Mouse (Mus musculus): ENCODE data around the gene Fzr1. TPM values are rescaled to one million over a fixed set of nuclear protein-coding genes. Genes with fewer than 3 reads are reported as not detected.

The Fzr1 gene
- polyA plus RNA-seq, 1 experiment = 32.6 TPM

DNA sequence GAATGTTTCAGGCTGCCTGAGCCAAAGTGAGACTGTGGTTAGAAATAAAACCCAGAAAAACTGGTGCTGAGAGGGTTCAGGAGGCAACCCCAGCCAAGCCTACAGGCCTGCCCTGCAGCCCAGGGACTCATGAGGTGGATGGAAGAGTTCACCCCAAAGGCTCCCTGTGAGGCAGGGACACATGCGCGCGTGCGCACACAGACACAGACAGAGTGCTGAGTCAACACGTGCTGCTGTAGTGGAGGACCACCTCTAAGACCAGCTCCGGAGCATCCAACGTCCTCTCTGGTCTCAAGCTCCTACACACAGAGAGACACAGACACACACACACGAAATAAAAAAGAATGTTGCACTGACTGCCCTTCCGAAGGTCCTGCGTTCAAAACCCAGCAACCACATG lies 3.0 kb downstream of the Fzr1 start:
- TF ChIP-seq CTCF (IDR thresholded peaks at IDR 0.05; ENCODE audit: low read depth, low read length) (no peak), POLR2A (IDR thresholded peaks at IDR 0.05; ENCODE audit: borderline replicate concordance, low read depth, low read length) (no peak)
- no peak overlapping the region for H3K27ac ChIP-seq (ENCODE audit: insufficient read depth, low read depth, low read length)
- peaks cover 15% of the 10 kb centered on the region for H3K4me1 ChIP-seq (ENCODE audit: control insufficient read depth, insufficient read depth, low read length)

DNA sequence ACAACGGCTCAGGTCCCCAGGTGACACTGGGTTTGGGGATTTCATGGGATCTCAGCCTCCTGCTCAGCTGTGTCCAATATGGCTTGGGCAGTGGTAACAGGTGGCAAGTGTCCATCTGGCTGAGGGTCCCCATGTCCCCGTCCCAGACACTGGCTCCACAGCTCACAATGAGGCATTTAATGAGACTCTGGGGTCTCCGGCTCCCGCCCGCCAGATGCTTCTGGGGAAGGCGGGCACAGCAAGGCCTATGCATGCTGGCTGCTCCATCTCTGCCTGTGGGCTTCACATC lies 11.2 kb downstream of the Fzr1 start:
- H3K4me3 ChIP-seq (ENCODE audit: insufficient read depth, low read length) = no peak overlapping the region

More for the DNA sequence above, 3.0 kb downstream of the Fzr1 start:
- no peak overlapping the region for H3K4me3 ChIP-seq (ENCODE audit: insufficient read depth, low read length)

GRCm38 (mm10) chr10:81366477-81367206 lies 11.7 kb downstream of the Fzr1 start:
- Histone ChIP-seq H3K4me1 (ENCODE audit: control insufficient read depth, insufficient read depth, low read length) (peaks cover 21% of the 10 kb centered on the region), H3K27ac (ENCODE audit: insufficient read depth, low read depth, low read length) (peak overlapping the region; percentile 37), H3K4me3 (ENCODE audit: insufficient read depth, low read length) (no peak overlapping the region)
- no peak for TF ChIP-seq POLR2A (IDR thresholded peaks at IDR 0.05; ENCODE audit: borderline replicate concordance, low read depth, low read length)
- TF ChIP-seq CTCF (IDR thresholded peaks at IDR 0.05; ENCODE audit: low read depth, low read length) = no peak

More for the DNA sequence above, 11.2 kb downstream of the Fzr1 start:
- TF ChIP-seq CTCF (IDR thresholded peaks at IDR 0.05; ENCODE audit: low read depth, low read length) (no peak), POLR2A (IDR thresholded peaks at IDR 0.05; ENCODE audit: borderline replicate concordance, low read depth, low read length) (no peak)
- H3K27ac ChIP-seq (ENCODE audit: insufficient read depth, low read depth, low read length) = 0 out of 2 replicates have a peak overlapping the region, but pooled peaks have one; percentile 37
- peaks cover 18% of the 10 kb centered on the region for H3K4me1 ChIP-seq (ENCODE audit: control insufficient read depth, insufficient read depth, low read length)

- peak within 1 kb of the TSS; percentile 37 for H3K27ac ChIP-seq (ENCODE audit: insufficient read depth, low read depth, low read length)
- peaks cover 28% of the 10 kb centered on the region for H3K4me1 ChIP-seq (ENCODE audit: control insufficient read depth, insufficient read depth, low read length)
- TF ChIP-seq CTCF (IDR thresholded peaks at IDR 0.05; ENCODE audit: low read depth, low read length) (no peak), POLR2A (IDR thresholded peaks at IDR 0.05; ENCODE audit: borderline replicate concordance, low read depth, low read length) (no peak)
- H3K4me3 ChIP-seq (ENCODE audit: insufficient read depth, low read length) = no peak within 1 kb of the TSS
Observed at GRCm38 (mm10) chr10:81365672-81366476, 12.4 kb downstream of the Fzr1 start, which contains the start of gene 4930404N11Rik. 4930404N11Rik (minus strand) TSS chr10:81365816.

DNA sequence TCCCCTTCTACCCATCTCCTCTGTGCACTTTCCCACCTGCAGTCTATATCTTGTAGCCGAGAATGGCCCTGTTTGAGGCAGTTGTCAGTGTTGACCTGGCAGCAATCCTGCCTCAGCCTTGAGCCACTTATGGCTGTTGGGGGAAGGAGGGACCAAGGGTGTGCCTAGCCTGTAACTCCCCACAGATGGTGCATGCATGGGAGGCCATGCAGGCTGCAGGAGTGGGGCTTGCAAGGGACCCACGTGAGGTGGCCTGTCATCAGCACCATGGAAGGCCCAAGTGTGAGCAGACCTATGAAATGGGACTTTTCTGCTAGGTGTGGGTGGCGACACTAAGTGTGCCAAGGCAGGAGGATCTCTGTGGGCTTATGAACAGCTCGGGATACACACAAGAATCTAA lies 13.2 kb downstream of the Fzr1 start:
- TF ChIP-seq CTCF (IDR thresholded peaks at IDR 0.05; ENCODE audit: low read depth, low read length) = no peak
- TF ChIP-seq POLR2A (IDR thresholded peaks at IDR 0.05; ENCODE audit: borderline replicate concordance, low read depth, low read length) = no peak
- H3K4me1 ChIP-seq (ENCODE audit: control insufficient read depth, insufficient read depth, low read length) = peaks cover 30% of the 10 kb centered on the region

GRCm38 (mm10) chr10:81364666-81365065 lies 13.7 kb downstream of the Fzr1 start:
- H3K4me1 ChIP-seq (ENCODE audit: control insufficient read depth, insufficient read depth, low read length) = peaks cover 30% of the 10 kb centered on the region
- TF ChIP-seq CTCF (IDR thresholded peaks at IDR 0.05; ENCODE audit: low read depth, low read length) (no peak), POLR2A (IDR thresholded peaks at IDR 0.05; ENCODE audit: borderline replicate concordance, low read depth, low read length) (no peak)
- no peak overlapping the region for H3K4me3 ChIP-seq (ENCODE audit: insufficient read depth, low read length)
- H3K27ac ChIP-seq (ENCODE audit: insufficient read depth, low read depth, low read length) = no peak overlapping the region

More for the DNA sequence above, 13.2 kb downstream of the Fzr1 start:
- Histone ChIP-seq H3K27ac (ENCODE audit: insufficient read depth, low read depth, low read length) (peak overlapping the region; percentile 37), H3K4me3 (ENCODE audit: insufficient read depth, low read length) (no peak overlapping the region)

- no peak for TF ChIP-seq POLR2A (IDR thresholded peaks at IDR 0.05; ENCODE audit: borderline replicate concordance, low read depth, low read length)
- no peak for TF ChIP-seq CTCF (IDR thresholded peaks at IDR 0.05; ENCODE audit: low read depth, low read length)
- H3K27ac ChIP-seq (ENCODE audit: insufficient read depth, low read depth, low read length) = no peak overlapping the region
- H3K4me3 ChIP-seq (ENCODE audit: insufficient read depth, low read length) = no peak overlapping the region
- H3K4me1 ChIP-seq (ENCODE audit: control insufficient read depth, insufficient read depth, low read length) = peaks cover 30% of the 10 kb centered on the region
Observed at GRCm38 (mm10) chr10:81363436-81364346, 14.6 kb downstream of the Fzr1 start.

DNA sequence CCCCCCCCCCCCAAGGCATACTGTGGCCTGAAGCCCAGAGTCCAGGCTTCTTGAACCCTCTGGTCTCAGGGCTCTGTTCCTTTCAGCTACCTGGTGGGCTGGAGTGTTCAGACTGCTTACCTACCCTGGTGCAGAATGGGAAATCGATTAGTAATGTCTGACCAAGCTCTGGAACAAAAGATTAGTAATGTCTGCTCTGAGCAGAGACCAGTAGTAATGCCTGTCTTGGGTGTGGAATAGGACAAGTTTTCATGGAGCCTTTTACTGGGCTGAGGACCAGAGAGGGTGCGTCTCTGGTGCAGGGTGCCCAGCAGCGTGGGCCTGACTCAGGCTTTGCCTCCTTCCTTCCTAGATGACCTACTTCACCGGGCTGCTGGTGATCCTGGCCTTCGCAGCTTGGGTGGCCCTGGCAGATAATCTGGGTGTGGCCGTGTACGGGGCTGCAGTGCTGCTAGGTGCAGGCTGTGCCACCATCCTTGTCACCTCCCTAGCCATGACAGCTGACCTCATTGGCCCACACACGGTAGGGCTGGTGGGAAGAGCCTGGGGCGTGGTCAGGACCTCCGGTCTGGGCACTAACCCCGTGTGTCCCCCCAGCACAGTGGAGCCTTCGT lies 15.9 kb downstream of the Fzr1 start:
- TF ChIP-seq POLR2A (IDR thresholded peaks at IDR 0.05; ENCODE audit: borderline replicate concordance, low read depth, low read length) (no peak), CTCF (IDR thresholded peaks at IDR 0.05; ENCODE audit: low read depth, low read length) (no peak)
- Histone ChIP-seq H3K4me1 (ENCODE audit: control insufficient read depth, insufficient read depth, low read length) (peaks cover 30% of the 10 kb centered on the region), H3K27ac (ENCODE audit: insufficient read depth, low read depth, low read length) (peak overlapping the region; percentile 5; the same call in 1 of the 2 replicates), H3K4me3 (ENCODE audit: insufficient read depth, low read length) (no peak overlapping the region)

GRCm38 (mm10) chr10:81360721-81361120 lies 17.6 kb downstream of the Fzr1 start:
- Histone ChIP-seq H3K4me1 (ENCODE audit: control insufficient read depth, insufficient read depth, low read length) (peaks cover 35% of the 10 kb centered on the region), H3K4me3 (ENCODE audit: insufficient read depth, low read length) (peak overlapping the region; percentile 76), H3K27ac (ENCODE audit: insufficient read depth, low read depth, low read length) (peak overlapping the region; percentile 99)
- TF ChIP-seq POLR2A (IDR thresholded peaks at IDR 0.05; ENCODE audit: borderline replicate concordance, low read depth, low read length) = no peak
- TF ChIP-seq CTCF (IDR thresholded peaks at IDR 0.05; ENCODE audit: low read depth, low read length) = no peak

Data from bone marrow macrophage, adult 2 months (primary cell).